Mouse (Mus musculus): Measurements from ENCODE around the gene Poc1a.

GRCm38 (mm10) chr9:106311625-106312191 lies 30.8 kb downstream of the Poc1a start:
- TF ChIP-seq CTCF (IDR thresholded peaks at IDR 0.05; ENCODE audit: control insufficient read depth, insufficient read depth, insufficient replicate concordance, low read depth, low read length) = no peak
- no peak for TF ChIP-seq POLR2A (IDR thresholded peaks at IDR 0.05; ENCODE audit: control insufficient read depth, low read depth, low read length)
